Mouse (Mus musculus) layer of hippocampus, postnatal 14 days (tissue): ENCODE measurements at regions not wholly inside any gene's neighbourhood (a gene's known extent, or its start where the extent isn't known, plus 50 kb on each side); places are given as distances from the start of the nearest gene placed in this dataset.

Experiments used
- microRNA-seq, 2 experiments: library from miRNA; unstranded; fragments of <30 nt; microRNA quantifications; one replicate each; pipeline ENCODE4 v1.2.0; 2021

Small RNA genes in the stretch of these regions (microRNA-seq; reads per million reads assigned to microRNA genes)
- gene Gm23881 = 0 reads per million in 2 experiments
